Mouse (Mus musculus): ENCODE results near the gene Slc24a3. TPM values are rescaled to one million over a fixed set of nuclear protein-coding genes. Genes with fewer than 3 reads are reported as not detected.

The Slc24a3 gene
- total RNA-seq, 4 experiments from 2014 or later, result 151 to 176 (median 168) TPM

- no peak for DNase-seq (ENCODE audit: low spot score in 2 of 2)
These were observed 106.6 kb downstream of the Slc24a3 start for GRCm38 (mm10) chr2:145274016-145274677.

- no peak for DNase-seq (ENCODE audit: low spot score in 2 of 2)
These were observed 111.8 kb downstream of the Slc24a3 start for GRCm38 (mm10) chr2:145279336-145279735.

GRCm38 (mm10) chr2:145283746-145284145, 116.2 kb downstream of the Slc24a3 start:
- no peak for DNase-seq (ENCODE audit: low spot score in 2 of 2)

DNA sequence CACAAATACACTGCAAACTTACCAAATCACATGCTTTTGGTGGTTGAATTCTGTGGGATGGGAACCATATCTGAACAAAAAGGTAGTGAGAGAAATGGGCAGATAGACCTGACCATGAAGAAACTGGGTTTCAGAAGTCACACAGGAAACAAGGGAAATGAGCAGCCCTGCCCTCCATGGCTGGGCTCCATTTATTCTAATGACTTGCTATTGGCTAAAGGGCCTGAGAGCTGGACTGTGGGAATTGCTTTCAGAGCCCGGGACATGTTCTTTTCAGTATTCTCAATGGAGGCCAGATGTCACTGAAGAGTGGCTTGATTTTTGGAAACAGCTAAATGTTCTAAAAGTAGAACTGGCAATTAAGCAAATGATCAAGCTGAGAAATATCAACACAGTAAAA, 120.9 kb downstream of the Slc24a3 start:
- DNase-seq (ENCODE audit: low spot score in 2 of 2), result no peak

- no peak for DNase-seq (ENCODE audit: low spot score in 2 of 2)
These were observed 123.9 kb downstream of the Slc24a3 start for GRCm38 (mm10) chr2:145291473-145291872.

GRCm38 (mm10) chr2:145292196-145292595, 124.6 kb downstream of the Slc24a3 start:
- no peak for DNase-seq (ENCODE audit: low spot score in 2 of 2)

- DNase-seq (ENCODE audit: low spot score in 2 of 2), result no peak
These were observed 125.3 kb downstream of the Slc24a3 start for GRCm38 (mm10) chr2:145292816-145293215.

- DNase-seq (ENCODE audit: low spot score in 2 of 2), result no peak
These were observed 129.4 kb downstream of the Slc24a3 start for GRCm38 (mm10) chr2:145296906-145297305.

DNA sequence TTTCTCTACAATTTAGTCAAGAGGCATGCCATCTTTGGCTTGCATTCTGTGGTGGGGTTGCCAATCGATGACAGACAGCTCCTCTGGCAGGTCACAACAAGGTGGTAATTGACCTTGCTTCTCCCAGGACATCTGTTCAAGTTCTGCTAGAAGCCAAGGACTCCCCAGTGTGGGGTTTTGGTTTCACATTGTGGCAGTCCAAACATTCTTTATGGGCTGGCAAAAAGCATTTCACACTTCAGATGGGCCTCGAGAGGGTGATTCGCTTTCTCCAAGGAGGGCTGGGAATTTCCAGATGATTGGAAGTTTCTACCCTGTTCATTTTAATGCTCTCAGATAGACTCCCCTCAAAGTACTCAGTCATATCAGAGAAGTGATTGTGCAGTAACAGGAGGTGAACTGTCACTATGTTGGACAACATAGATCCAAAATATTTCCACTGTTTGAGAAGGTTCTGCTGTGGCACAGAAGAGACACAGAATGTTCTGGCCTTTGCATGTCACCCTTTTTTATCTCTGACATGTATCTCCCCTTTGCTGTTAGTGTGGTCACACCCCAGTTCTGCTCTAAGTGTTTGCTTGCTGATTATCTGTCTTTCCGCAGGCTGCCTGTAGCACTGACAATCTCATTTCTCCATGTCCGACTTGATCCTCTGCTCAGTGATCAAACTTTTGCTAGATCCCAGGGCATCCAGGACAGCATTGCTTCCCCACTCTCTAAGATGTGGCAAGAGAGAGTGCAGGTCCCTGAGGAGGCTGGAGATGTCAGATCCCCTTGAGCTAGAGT, 132.6 kb downstream of the Slc24a3 start:
- DNase-seq (ENCODE audit: low spot score in 2 of 2), result no peak

DNA sequence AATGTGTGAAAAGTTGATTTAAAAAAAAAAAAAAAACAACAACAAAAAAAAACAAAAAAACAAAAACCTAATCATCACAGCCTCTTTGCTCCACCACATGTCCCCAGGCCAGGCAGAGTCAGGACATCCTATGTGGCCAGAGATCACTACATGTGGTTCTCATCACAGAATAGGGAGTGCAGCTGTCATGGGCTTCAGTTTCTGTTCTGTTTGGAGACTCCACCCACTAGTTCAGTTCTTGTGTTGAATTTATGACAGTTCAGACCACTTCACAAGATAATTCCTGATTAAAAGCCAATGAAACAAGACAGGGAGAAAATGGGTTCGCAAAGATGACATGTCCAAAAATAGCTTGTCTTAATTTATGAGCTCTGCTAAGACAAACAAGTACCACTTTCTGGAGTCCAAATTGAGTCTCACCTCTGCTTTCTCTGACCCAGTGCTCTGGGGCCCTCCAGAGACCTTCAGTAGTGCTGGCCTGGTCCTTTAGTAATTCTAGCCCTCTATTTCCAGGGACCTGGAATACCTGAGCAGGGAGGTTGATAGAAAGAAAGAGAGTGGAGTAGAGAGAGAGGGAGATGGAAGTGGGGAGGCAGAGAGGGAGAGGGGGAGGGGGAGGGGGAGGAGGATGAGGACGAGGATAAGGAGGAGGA, 139.8 kb downstream of the Slc24a3 start:
- DNase-seq (ENCODE audit: low spot score in 2 of 2), result no peak

GRCm38 (mm10) chr2:145318916-145319315, 151.4 kb downstream of the Slc24a3 start:
- no peak for DNase-seq (ENCODE audit: low spot score in 2 of 2)

DNA sequence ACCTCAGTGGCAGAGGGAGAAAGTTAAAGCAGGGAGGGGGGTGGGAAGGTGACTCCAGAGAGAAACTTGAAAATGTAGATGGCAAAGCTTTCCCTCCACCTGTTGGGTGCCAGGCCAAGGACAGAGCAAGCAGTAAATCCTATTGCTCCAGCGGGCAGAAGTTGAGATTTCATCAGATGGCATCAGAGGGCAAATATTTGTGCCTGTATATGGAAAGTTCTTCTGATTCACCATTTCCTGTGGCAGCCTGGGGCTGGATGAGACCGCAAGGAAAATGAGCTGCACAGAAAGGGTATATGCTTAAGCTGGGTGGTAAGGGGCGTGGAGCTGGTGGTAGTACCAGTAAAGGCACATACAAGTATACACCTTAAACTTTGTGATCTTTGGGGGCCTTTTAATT, 153.7 kb downstream of the Slc24a3 start:
- DNase-seq (ENCODE audit: low spot score in 2 of 2), result no peak

DNA sequence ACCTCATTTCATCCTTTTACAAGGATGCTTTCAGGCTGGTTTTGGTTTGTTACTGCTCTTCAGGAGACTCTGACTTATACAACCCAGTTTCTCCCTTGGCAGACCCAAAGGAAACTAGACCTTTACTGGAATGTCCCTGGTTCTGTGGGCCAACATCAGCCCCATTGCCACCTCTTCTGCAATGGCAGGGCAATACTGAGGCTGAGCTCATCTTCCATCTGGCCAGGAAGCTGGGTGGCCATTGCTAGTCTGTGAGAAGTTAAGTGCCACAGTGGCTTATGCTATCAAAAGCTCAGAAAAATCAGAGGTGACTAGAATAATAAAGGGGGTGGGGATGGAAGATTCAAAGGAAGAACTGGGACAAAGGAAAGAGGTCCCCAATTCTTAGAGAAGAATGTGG, 154.2 kb downstream of the Slc24a3 start:
- no peak for DNase-seq (ENCODE audit: low spot score in 2 of 2)

GRCm38 (mm10) chr2:145324477-145324876, 156.9 kb downstream of the Slc24a3 start:
- DNase-seq (ENCODE audit: low spot score in 2 of 2), result no peak

DNA sequence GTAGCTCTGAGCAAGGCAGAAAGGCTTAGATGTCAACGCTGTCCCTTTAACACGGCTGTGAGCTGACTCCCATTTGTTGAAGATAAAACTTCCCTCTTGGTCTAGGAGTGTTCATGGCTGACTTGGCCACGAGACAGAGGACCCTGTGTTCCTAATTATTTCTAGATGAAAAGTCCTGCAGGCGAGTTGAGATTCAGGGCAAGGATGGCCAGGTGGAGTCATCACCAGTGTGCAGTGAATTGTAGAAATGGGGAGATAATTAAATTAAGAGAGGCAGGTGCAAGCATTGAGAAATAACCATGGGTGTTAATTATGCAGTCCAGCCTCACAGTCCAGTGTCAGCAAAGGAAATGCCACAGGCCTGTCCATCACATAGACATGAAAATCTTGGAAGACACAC, 158.3 kb downstream of the Slc24a3 start:
- no peak for DNase-seq (ENCODE audit: low spot score in 2 of 2)

DNA sequence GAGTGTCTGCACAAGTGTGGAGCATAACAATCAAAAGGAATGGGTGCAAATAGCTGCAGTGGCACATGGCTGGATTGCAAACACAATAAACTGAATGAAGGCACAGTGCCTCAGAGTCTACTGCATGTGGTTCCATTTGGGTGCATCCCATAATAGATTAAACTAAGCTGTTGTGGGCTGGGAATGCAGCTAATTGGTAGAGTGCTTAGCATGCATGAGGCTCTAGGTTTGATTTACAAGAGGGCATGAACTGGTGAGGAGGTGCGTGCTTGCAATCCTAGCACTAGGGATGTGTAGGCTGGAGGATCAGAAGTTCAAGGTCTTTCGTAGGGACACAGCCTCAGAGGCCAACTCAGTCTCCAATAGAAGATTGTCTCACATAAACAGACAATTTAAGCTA, 159.0 kb downstream of the Slc24a3 start:
- DNase-seq (ENCODE audit: low spot score in 2 of 2), result no peak

DNA sequence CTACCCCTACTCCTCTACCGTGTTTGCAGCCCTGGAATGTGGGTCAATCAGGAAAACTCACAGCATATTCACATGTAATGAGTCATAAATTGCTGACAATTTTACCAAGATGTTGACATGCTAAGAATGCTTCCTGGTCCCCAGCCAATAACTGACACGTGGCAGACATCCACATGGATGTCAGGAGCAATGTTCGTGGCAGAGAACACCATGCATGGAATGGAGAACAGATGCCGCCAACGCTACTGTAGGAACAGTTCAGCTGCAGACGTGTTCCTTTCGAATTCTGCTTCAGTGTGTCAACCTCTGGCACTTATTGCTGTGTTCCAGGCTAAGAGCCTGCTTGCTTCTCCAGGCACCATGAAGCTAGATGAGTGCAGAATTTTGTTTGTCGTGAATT, 162.2 kb downstream of the Slc24a3 start:
- DNase-seq (ENCODE audit: low spot score in 2 of 2), result peak; percentile 34 to 56

- no peak for DNase-seq (ENCODE audit: low spot score in 2 of 2)
These were observed 164.0 kb downstream of the Slc24a3 start for GRCm38 (mm10) chr2:145331525-145331924.

DNA sequence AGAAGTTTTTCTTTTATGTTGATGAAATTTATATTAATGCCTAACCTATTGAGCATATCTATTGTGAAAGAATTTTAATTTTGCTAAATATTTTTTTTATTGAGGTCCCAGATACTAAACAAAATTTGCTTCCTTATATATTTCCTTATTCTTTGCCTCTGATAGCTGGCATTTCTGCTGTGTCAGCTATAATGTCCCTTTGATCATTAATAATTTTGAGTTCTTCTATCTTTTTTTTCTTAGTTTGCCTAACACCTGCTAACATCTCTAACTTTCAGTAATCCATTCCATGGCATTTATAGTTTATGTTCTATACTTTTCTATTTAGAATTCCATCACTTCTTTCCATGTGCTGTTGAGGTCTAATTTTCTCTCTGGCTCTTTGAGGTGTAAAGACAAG, 165.9 kb downstream of the Slc24a3 start:
- DNase-seq (ENCODE audit: low spot score in 2 of 2), result no peak

- peak in 1 of 2 experiments; percentile 0 for DNase-seq (ENCODE audit: low spot score in 2 of 2)
These were observed 168.9 kb downstream of the Slc24a3 start for GRCm38 (mm10) chr2:145336406-145336805.

DNA sequence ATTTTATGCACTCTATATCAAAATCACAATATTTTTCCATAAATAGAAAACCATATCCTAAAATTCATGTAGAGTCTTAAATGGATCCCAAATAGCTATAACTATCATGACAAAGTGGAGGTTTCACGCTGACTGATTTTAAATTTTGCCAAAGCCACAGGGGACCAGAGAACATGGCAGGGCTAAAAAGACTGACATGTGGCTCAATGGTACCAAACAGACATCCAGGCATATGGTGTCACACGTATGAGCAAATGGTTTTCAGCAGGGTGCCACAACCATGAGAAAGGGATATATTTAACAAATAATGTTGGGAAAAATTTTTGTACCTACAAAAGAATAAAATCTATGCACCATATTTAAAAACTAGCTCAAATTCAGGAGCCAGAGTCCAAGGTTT, 173.3 kb downstream of the Slc24a3 start:
- no peak for DNase-seq (ENCODE audit: low spot score in 2 of 2)

GRCm38 (mm10) chr2:145342956-145343355, 175.4 kb downstream of the Slc24a3 start:
- DNase-seq (ENCODE audit: low spot score in 2 of 2), result no peak
